Mouse (Mus musculus): ENCODE measurements at regions not wholly inside any gene's neighbourhood (a gene's known extent, or its start where the extent isn't known, plus 50 kb on each side); places are given as distances from the start of the nearest gene placed in this dataset.

- no peaks in the 10 kb centered on the region for H3K9me3 ChIP-seq
- ATAC-seq = 0 out of 2 replicates have a peak, but pooled peaks have one; percentile 27
- WGBS = 63% methylated on average over 14 of the region's 14 CpGs
Measured at GRCm38 (mm10) chr8:118104464-118105050, 179.0 kb upstream of the Cdh13 start.

DNA sequence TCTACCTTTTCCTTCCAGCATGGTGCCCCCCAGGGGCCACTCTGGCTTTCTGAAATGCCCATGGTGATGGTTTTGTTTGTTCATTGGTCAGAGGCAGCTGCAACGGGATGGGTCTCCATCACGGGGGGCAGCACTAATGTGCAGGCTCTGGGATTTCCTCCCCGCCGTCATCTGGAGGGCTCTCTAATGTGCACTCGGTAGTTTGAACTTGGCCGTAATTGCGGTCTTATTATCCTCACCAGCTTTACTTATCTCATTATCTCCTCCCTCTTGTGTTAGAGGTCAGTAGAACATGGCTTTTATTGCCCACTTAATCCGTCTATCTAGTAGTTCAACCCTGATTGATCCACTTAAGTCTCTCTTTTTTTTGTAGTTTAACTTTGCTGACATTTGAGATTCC is 182.2 kb upstream of the Cdh13 start:
- peaks cover 31% of the 10 kb centered on the region for H3K4me1 ChIP-seq (replicated peaks)
- no peak for ATAC-seq
- H3K36me3 ChIP-seq = no peaks in the 10 kb centered on the region
- peaks cover 4% of the 10 kb centered on the region; the same call in 1 of the 2 replicates for H3K27me3 ChIP-seq
- no peak overlapping the region for H3K9ac ChIP-seq (replicated peaks)
- no peak overlapping the region for H3K4me2 ChIP-seq (replicated peaks)
- WGBS = 53% methylated on average over 8 of the region's 8 CpGs
- H3K9me3 ChIP-seq = no peaks in the 10 kb centered on the region
- no peak overlapping the region for H3K27ac ChIP-seq
- no peak overlapping the region for H3K4me3 ChIP-seq (replicated peaks)

More at GRCm38 (mm10) chr8:118104464-118105050, 179.0 kb upstream of the Cdh13 start:
- H3K4me3 ChIP-seq (replicated peaks) = no peak overlapping the region
- no peak overlapping the region for H3K27ac ChIP-seq
- no peak overlapping the region for H3K4me2 ChIP-seq (replicated peaks)
- no peak overlapping the region for H3K9ac ChIP-seq (replicated peaks)
- no peaks in the 10 kb centered on the region for H3K27me3 ChIP-seq
- H3K4me1 ChIP-seq (replicated peaks) = peaks cover 16% of the 10 kb centered on the region
- no peaks in the 10 kb centered on the region for H3K36me3 ChIP-seq

GRCm38 (mm10) chr8:118062736-118063135 is 220.8 kb upstream of the Cdh13 start:
- ATAC-seq = no peak
- no peaks in the 10 kb centered on the region for H3K36me3 ChIP-seq
- WGBS = 80% methylated on average over 5 of the region's 5 CpGs
- H3K9ac ChIP-seq (replicated peaks) = no peak overlapping the region
- no peaks in the 10 kb centered on the region for H3K9me3 ChIP-seq
- peaks cover 5% of the 10 kb centered on the region; the same call in 1 of the 2 replicates for H3K4me1 ChIP-seq (replicated peaks)
- no peak overlapping the region for H3K27ac ChIP-seq
- H3K4me3 ChIP-seq (replicated peaks) = no peak overlapping the region
- H3K4me2 ChIP-seq (replicated peaks) = no peak overlapping the region
- H3K27me3 ChIP-seq = no peaks in the 10 kb centered on the region

GRCm38 (mm10) chr8:118056781-118057180 is 226.8 kb upstream of the Cdh13 start:
- no peaks in the 10 kb centered on the region for H3K4me1 ChIP-seq (replicated peaks)
- no peak overlapping the region for H3K27ac ChIP-seq
- no peaks in the 10 kb centered on the region for H3K27me3 ChIP-seq
- H3K9ac ChIP-seq (replicated peaks) = no peak overlapping the region
- 82% methylated on average over 6 of the region's 6 CpGs for WGBS
- H3K9me3 ChIP-seq = no peaks in the 10 kb centered on the region
- no peak overlapping the region for H3K4me3 ChIP-seq (replicated peaks)
- no peak overlapping the region for H3K4me2 ChIP-seq (replicated peaks)
- no peak for ATAC-seq
- no peaks in the 10 kb centered on the region for H3K36me3 ChIP-seq

DNA sequence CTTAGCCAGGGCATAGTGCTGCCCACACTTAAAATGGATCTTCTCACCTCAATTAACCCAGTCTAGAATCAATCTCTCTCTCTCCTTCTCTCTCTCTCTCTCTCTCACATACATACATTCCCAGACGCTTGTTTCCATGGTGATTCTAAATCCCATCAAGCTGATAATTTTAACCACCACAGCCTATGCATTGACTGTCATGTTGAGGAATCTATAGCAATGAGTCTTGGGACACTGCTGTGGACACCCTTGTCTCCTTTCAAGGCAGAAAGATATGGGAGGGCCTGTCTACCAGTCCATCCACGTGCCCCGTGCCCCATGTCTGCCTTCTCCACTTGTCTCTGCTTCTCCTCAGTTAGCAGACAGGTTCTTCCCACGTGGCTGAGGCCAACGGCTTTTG is 228.0 kb upstream of the Cdh13 start:
- 71% methylated on average over 5 of the region's 5 CpGs for WGBS
- H3K4me3 ChIP-seq (replicated peaks) = no peak overlapping the region
- no peaks in the 10 kb centered on the region for H3K4me1 ChIP-seq (replicated peaks)
- H3K9me3 ChIP-seq = no peaks in the 10 kb centered on the region
- H3K36me3 ChIP-seq = no peaks in the 10 kb centered on the region
- no peak overlapping the region for H3K9ac ChIP-seq (replicated peaks)
- no peak for ATAC-seq
- no peaks in the 10 kb centered on the region for H3K27me3 ChIP-seq
- no peak overlapping the region for H3K27ac ChIP-seq
- H3K4me2 ChIP-seq (replicated peaks) = no peak overlapping the region

- Histone ChIP-seq H3K9me3 (no peaks in the 10 kb centered on the region), H3K36me3 (no peaks in the 10 kb centered on the region), H3K27me3 (no peaks in the 10 kb centered on the region), H3K9ac (replicated peaks) (no peak overlapping the region), H3K4me1 (replicated peaks) (no peaks in the 10 kb centered on the region), H3K27ac (no peak overlapping the region), H3K4me2 (replicated peaks) (no peak overlapping the region), H3K4me3 (replicated peaks) (no peak overlapping the region)
- no peak for ATAC-seq
- WGBS = 94% methylated on average over 3 of the region's 3 CpGs
Measured at GRCm38 (mm10) chr8:118050386-118050785, 233.1 kb upstream of the Cdh13 start.

- Histone ChIP-seq H3K9me3 (no peaks in the 10 kb centered on the region), H3K4me3 (replicated peaks) (no peak overlapping the region), H3K27ac (no peak overlapping the region), H3K36me3 (no peaks in the 10 kb centered on the region), H3K27me3 (no peaks in the 10 kb centered on the region), H3K4me2 (replicated peaks) (no peak overlapping the region), H3K4me1 (replicated peaks) (peaks cover 7% of the 10 kb centered on the region), H3K9ac (replicated peaks) (no peak overlapping the region)
- ATAC-seq = no peak
- WGBS = 27% methylated on average over 10 of the region's 10 CpGs
Measured at GRCm38 (mm10) chr8:118042253-118042860, 240.6 kb upstream of the Mphosph6 start.

DNA sequence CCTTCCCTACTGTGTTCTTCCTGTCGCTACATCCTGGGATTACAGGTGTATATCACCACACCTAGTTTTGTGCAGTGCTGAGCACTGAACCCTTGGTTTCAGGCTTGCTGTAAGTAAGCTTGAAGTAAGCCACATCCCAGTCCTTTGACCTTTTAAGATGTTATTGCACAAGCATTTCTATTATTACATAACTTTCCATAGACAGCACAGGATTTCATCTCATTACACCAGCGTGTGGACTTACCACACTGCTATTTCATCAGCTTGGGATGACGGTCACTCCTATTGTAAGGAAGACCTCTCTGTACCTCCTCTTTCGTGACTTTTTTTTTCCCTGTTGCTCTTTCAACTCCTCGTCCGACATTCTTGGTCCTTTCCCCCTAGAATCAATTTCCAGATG is 239.5 kb upstream of the Mphosph6 start:
- 67% methylated on average over 6 of the region's 6 CpGs for WGBS
- no peaks in the 10 kb centered on the region for H3K27me3 ChIP-seq
- H3K4me2 ChIP-seq (replicated peaks) = no peak overlapping the region
- no peaks in the 10 kb centered on the region for H3K9me3 ChIP-seq
- H3K4me1 ChIP-seq (replicated peaks) = peaks cover 7% of the 10 kb centered on the region
- H3K4me3 ChIP-seq (replicated peaks) = no peak overlapping the region
- no peak for ATAC-seq
- H3K9ac ChIP-seq (replicated peaks) = no peak overlapping the region
- no peaks in the 10 kb centered on the region for H3K36me3 ChIP-seq
- no peak overlapping the region for H3K27ac ChIP-seq

DNA sequence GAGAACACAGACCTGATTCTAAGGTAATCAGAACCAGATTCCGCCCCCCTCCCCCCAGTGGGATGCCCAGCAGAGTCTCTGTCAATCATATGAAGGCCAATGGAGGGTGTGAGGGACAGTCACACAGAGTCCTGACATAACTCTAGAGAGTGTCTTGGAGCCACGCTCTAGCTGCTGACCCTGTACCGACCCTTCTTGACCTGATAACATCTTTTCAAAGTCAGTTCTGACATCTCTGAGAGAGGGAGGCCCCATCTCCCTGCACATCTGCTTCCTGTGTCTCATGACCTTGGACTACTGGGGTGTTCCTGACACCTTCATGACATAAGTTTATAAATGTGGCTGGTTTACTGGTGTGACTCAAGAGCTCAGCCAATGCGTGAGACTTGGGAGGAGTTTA is 236.1 kb upstream of the Mphosph6 start:
- Histone ChIP-seq H3K4me1 (replicated peaks) (peaks cover 18% of the 10 kb centered on the region), H3K9ac (replicated peaks) (no peak overlapping the region), H3K27ac (no peak overlapping the region), H3K27me3 (no peaks in the 10 kb centered on the region), H3K9me3 (no peaks in the 10 kb centered on the region), H3K4me2 (replicated peaks) (no peak overlapping the region), H3K36me3 (no peaks in the 10 kb centered on the region), H3K4me3 (replicated peaks) (no peak overlapping the region)
- 93% methylated on average over 4 of the region's 4 CpGs for WGBS
- no peak for ATAC-seq

GRCm38 (mm10) chr8:118034051-118034450 is 232.3 kb upstream of the Mphosph6 start:
- Histone ChIP-seq H3K27ac (peak overlapping the region; percentile 60), H3K4me1 (replicated peaks) (peaks cover 19% of the 10 kb centered on the region), H3K4me2 (replicated peaks) (peak overlapping the region; percentile 28; the same call in 1 of the 2 replicates), H3K9ac (replicated peaks) (peak overlapping the region; percentile 48), H3K4me3 (replicated peaks) (no peak overlapping the region), H3K27me3 (no peaks in the 10 kb centered on the region), H3K36me3 (no peaks in the 10 kb centered on the region), H3K9me3 (no peaks in the 10 kb centered on the region)
- WGBS = 22% methylated on average over 13 of the region's 13 CpGs
- ATAC-seq = peak; percentile 40; the same call in 1 of the 2 replicates

GRCm38 (mm10) chr8:118031406-118031805 is 229.7 kb upstream of the Mphosph6 start:
- Histone ChIP-seq H3K4me2 (replicated peaks) (no peak overlapping the region), H3K36me3 (no peaks in the 10 kb centered on the region), H3K9me3 (no peaks in the 10 kb centered on the region), H3K27ac (no peak overlapping the region), H3K4me3 (replicated peaks) (no peak overlapping the region), H3K27me3 (no peaks in the 10 kb centered on the region), H3K9ac (replicated peaks) (no peak overlapping the region), H3K4me1 (replicated peaks) (peaks cover 19% of the 10 kb centered on the region)
- WGBS = 27% methylated on average over 6 of the region's 6 CpGs
- ATAC-seq = no peak

DNA sequence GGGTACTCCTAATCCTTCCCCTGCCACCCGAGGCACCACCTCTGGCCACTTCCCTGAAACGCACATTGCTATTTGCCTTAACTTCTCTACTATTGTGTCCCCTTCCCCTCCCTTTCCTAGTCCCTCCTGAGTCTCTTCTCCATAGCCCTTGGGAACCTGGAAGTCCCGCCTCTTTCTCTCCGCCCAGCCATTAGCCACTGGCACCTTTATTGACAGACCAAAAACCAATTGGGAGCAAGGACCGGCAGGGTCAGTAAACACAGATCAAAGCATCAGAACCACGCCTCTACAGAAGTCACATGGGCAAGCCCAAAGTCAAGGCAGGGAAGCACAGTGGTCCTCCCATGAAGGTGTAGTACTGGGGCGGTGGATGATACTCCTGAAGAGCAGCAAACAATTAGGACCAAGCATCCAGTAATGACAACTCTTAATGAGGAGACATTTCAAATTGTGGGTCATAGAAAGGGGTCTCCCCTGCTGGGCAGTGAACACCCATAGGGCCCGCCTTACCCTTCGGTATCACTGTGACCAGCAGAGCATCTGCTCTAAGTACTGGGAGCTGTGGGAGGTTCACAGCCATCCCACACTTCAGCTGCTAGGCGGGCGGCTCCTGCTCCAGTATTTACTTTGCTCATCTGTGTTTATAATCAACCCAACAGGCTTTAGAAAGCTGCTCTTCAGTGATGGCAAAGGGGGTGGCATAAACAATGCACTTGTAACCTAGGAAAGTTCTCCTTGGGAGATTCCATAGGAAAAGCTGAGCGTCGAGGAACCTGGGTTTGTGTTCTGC is 226.5 kb upstream of the Mphosph6 start:
- Histone ChIP-seq H3K27me3 (no peaks in the 10 kb centered on the region), H3K27ac (no peak overlapping the region), H3K9me3 (no peaks in the 10 kb centered on the region), H3K9ac (replicated peaks) (no peak overlapping the region), H3K4me2 (replicated peaks) (no peak overlapping the region), H3K4me1 (replicated peaks) (peaks cover 8% of the 10 kb centered on the region; the same call in 1 of the 2 replicates), H3K4me3 (replicated peaks) (no peak overlapping the region), H3K36me3 (no peaks in the 10 kb centered on the region)
- ATAC-seq = no peak
- 90% methylated on average over 13 of the region's 13 CpGs for WGBS
